Mouse (Mus musculus): ENCODE results near the gene Slc13a2. TPM values are rescaled to one million over a fixed set of nuclear protein-coding genes. Genes with fewer than 3 reads are reported as not detected.

Gene Slc13a2
- polyA plus RNA-seq, 1 experiment = not detected

DNA sequence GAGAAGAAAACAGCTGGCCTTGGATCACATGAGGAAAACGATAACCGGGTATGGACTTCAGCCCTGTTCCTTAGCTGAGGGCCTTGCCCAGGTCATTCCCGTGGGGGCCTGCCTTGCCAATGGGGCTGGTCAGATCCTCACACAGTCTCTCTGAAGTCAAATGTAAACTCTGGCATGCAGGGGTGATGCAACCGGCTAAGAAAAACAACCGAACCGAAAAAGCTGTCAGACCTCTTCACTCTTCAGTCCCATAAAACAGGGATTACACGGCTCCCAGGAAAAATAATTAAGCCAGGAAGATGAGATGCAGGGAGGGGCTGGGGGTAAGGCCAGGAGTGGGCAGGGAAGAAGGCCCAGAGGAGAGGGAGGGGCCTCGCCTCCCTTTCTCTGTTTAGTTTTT is 57.9 kb downstream of the Slc13a2 start:
- Histone ChIP-seq H3K27ac (ENCODE audit: insufficient read depth, low read length) (no peak overlapping the region), H3K4me1 (ENCODE audit: control insufficient read depth, insufficient read depth, low read length) (no peaks in the 10 kb centered on the region), H3K4me3 (ENCODE audit: insufficient read depth, low read length) (no peak overlapping the region)
- TF ChIP-seq CTCF (IDR thresholded peaks at IDR 0.05; ENCODE audit: extremely low read depth, insufficient read depth, low read length) (no peak), POLR2A (IDR thresholded peaks at IDR 0.05; ENCODE audit: extremely low read depth, insufficient read depth, low read length) (no peak)

DNA sequence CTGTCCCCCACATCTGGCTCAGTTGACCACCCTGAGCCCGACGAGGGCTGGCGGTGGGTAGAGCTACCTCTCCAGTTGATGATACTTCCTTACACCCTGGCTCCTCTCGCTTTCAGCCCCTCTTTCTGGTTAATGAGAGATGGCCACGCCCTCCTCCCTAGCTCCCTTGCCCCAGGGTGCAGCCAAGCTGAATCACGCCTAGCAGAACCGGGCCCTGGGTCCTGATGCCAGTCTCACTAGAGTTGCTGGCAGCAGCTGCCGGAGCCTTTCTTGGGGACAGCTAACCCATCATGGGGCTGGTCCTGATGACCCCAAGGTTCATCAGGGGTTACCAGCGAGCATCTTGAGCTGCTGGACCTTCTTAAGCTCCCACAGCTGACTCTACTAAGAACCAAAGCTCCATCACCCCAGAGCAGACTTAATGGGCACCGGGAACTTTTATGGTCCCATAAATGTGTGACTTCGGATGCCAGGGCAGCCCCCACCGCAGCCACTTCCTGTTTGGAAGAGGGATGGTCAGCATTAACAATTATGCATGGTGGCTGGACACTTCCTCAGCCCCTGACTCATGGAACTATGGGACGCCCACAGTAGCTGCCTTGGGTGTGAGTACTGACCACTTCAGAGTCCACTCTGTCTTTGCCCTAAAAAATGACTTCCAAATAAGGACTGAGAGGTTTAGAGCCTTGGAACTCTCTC is 58.6 kb downstream of the Slc13a2 start:
- Histone ChIP-seq H3K4me3 (ENCODE audit: insufficient read depth, low read length) (no peak overlapping the region), H3K27ac (ENCODE audit: insufficient read depth, low read length) (no peak overlapping the region), H3K4me1 (ENCODE audit: control insufficient read depth, insufficient read depth, low read length) (no peaks in the 10 kb centered on the region)
- no peak for TF ChIP-seq CTCF (IDR thresholded peaks at IDR 0.05; ENCODE audit: extremely low read depth, insufficient read depth, low read length)

- H3K4me3 ChIP-seq (ENCODE audit: insufficient read depth, low read length) = no peak overlapping the region
- H3K27ac ChIP-seq (ENCODE audit: insufficient read depth, low read length) = no peak overlapping the region
- TF ChIP-seq POLR2A (IDR thresholded peaks at IDR 0.05; ENCODE audit: extremely low read depth, insufficient read depth, low read length) = no peak
- no peak for TF ChIP-seq CTCF (IDR thresholded peaks at IDR 0.05; ENCODE audit: extremely low read depth, insufficient read depth, low read length)
- no peaks in the 10 kb centered on the region for H3K4me1 ChIP-seq (ENCODE audit: control insufficient read depth, insufficient read depth, low read length)
Observed at GRCm38 (mm10) chr11:78360789-78361131, 61.3 kb downstream of the Slc13a2 start.

- no peak overlapping the region for H3K4me3 ChIP-seq (ENCODE audit: insufficient read depth, low read length)
- H3K4me1 ChIP-seq (ENCODE audit: control insufficient read depth, insufficient read depth, low read length) = no peaks in the 10 kb centered on the region
- H3K27ac ChIP-seq (ENCODE audit: insufficient read depth, low read length) = no peak overlapping the region
- TF ChIP-seq POLR2A (IDR thresholded peaks at IDR 0.05; ENCODE audit: extremely low read depth, insufficient read depth, low read length) (no peak), CTCF (IDR thresholded peaks at IDR 0.05; ENCODE audit: extremely low read depth, insufficient read depth, low read length) (peak; percentile 76)
Observed at GRCm38 (mm10) chr11:78360125-78360788, 61.8 kb downstream of the Slc13a2 start.

DNA sequence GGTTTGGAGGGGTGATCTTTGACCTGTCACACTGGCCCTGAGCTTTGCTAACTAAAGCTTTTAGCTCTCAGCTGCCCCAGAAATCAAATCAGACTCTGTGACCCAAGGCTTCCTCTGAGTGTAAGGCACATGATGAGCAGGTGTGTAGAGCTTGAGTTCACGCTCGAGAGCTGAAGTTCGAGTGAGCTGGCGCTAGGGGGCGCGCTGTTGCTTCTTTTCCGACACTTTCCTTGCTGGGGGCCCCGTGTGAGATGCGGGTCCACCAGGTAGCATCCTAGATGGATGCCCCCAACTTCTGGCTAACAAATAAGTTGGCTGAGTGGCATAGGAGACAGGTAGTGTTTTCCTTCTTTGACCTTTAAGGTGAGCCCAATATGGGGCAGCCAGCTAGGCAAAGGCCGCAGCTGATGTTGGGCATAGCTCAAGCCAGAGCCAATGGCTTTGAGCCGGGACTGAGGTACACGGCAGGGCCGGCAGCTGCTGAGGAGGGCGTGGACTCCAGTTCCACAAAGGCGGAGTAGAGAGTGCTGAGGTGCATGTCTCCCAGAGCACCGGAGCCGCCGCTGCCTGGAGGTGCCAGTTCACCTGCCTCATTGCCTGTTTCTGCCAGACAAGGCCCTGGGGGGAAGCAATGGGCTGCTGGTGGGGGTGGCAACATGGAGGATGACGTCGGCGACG is 63.5 kb downstream of the Slc13a2 start:
- TF ChIP-seq CTCF (IDR thresholded peaks at IDR 0.05; ENCODE audit: extremely low read depth, insufficient read depth, low read length) (peak; percentile 50), POLR2A (IDR thresholded peaks at IDR 0.05; ENCODE audit: extremely low read depth, insufficient read depth, low read length) (no peak)

GRCm38 (mm10) chr11:78355471-78356238 is 66.4 kb downstream of the Slc13a2 start:
- no peak overlapping the region for H3K27ac ChIP-seq (ENCODE audit: insufficient read depth, low read length)
- no peaks in the 10 kb centered on the region for H3K4me1 ChIP-seq (ENCODE audit: control insufficient read depth, insufficient read depth, low read length)
- H3K4me3 ChIP-seq (ENCODE audit: insufficient read depth, low read length) = no peak overlapping the region
- TF ChIP-seq CTCF (IDR thresholded peaks at IDR 0.05; ENCODE audit: extremely low read depth, insufficient read depth, low read length) = peak; percentile 70
- TF ChIP-seq POLR2A (IDR thresholded peaks at IDR 0.05; ENCODE audit: extremely low read depth, insufficient read depth, low read length) = no peak

More for the DNA sequence above, 63.5 kb downstream of the Slc13a2 start:
- Histone ChIP-seq H3K4me1 (ENCODE audit: control insufficient read depth, insufficient read depth, low read length) (no peaks in the 10 kb centered on the region), H3K4me3 (ENCODE audit: insufficient read depth, low read length) (no peak overlapping the region), H3K27ac (ENCODE audit: insufficient read depth, low read length) (no peak overlapping the region)

GRCm38 (mm10) chr11:78354905-78355304 is 67.1 kb downstream of the Slc13a2 start:
- no peak overlapping the region for H3K4me3 ChIP-seq (ENCODE audit: insufficient read depth, low read length)
- no peak for TF ChIP-seq CTCF (IDR thresholded peaks at IDR 0.05; ENCODE audit: extremely low read depth, insufficient read depth, low read length)
- no peak for TF ChIP-seq POLR2A (IDR thresholded peaks at IDR 0.05; ENCODE audit: extremely low read depth, insufficient read depth, low read length)

GRCm38 (mm10) chr11:78353081-78353480 is 68.9 kb downstream of the Slc13a2 start:
- Histone ChIP-seq H3K27ac (ENCODE audit: insufficient read depth, low read length) (no peak overlapping the region), H3K4me3 (ENCODE audit: insufficient read depth, low read length) (no peak overlapping the region), H3K4me1 (ENCODE audit: control insufficient read depth, insufficient read depth, low read length) (no peaks in the 10 kb centered on the region)
- TF ChIP-seq POLR2A (IDR thresholded peaks at IDR 0.05; ENCODE audit: extremely low read depth, insufficient read depth, low read length) = no peak
- no peak for TF ChIP-seq CTCF (IDR thresholded peaks at IDR 0.05; ENCODE audit: extremely low read depth, insufficient read depth, low read length)

More at GRCm38 (mm10) chr11:78354905-78355304, 67.1 kb downstream of the Slc13a2 start:
- H3K27ac ChIP-seq (ENCODE audit: insufficient read depth, low read length) = no peak overlapping the region
- H3K4me1 ChIP-seq (ENCODE audit: control insufficient read depth, insufficient read depth, low read length) = no peaks in the 10 kb centered on the region

All from cortical plate, adult 2 months (tissue).